Mouse (Mus musculus): ENCODE results near the gene Grm5.

- TF ChIP-seq POLR2A (IDR thresholded peaks at IDR 0.05; ENCODE audit: low read depth, low read length) (no peak), CTCF (IDR thresholded peaks at IDR 0.05; ENCODE audit: extremely low read depth, insufficient read depth, insufficient read length, insufficient replicate concordance) (no peak)
Observed at GRCm38 (mm10) chr7:88129536-88130487, 545.8 kb downstream of the Grm5 start.
